Mouse (Mus musculus) small intestine, adult 2 months (tissue): ENCODE measurements around the gene Sdc1.

ENCODE experiments used
- CTCF ChIP-seq: fragments of 200-500 bp; IDR thresholded peaks from 2 replicates; pipeline ENCODE4 v1.5.1; 2012; ENCODE audit warnings: low read depth, mild to moderate bottlenecking, control low read depth, inconsistent platforms, low read length, moderate library complexity, mixed read lengths; ENCODE audit not compliant: insufficient replicate concordance, insufficient read length; ENCODE audit errors: extremely low read depth
- POLR2A ChIP-seq: fragments of 200-500 bp; IDR thresholded peaks from 2 replicates; pipeline ENCODE4 v1.6.1; 2012; ENCODE audit warnings: low read depth, mild to moderate bottlenecking, control low read depth, inconsistent platforms, low read length, moderate library complexity

- no peak for TF ChIP-seq POLR2A
- TF ChIP-seq CTCF: no peak
Measured at GRCm38 (mm10) chr12:8774183-8774582, 3.1 kb downstream of the Sdc1 start.
